Mouse (Mus musculus) ovary, postnatal 10 days (tissue): ENCODE measurements around the gene Fam13a.

ENCODE experiments used
- DNase-seq: peaks from one replicate; pipeline ENCODE4 v3.0.0; 2022; ENCODE audit warnings: low spot score

The Fam13a gene

GRCm38 (mm10) chr6:58999044-58999453 is 25.3 kb downstream of the Fam13a start:
- DNase-seq = no peak

- no peak for DNase-seq
These were observed 25.8 kb downstream of the Fam13a start for GRCm38 (mm10) chr6:58998528-58998927.

- DNase-seq = no peak
These were observed 35.2 kb downstream of the Fam13a start for GRCm38 (mm10) chr6:58989149-58989548.

- DNase-seq = no peak
These were observed 35.6 kb downstream of the Fam13a start for GRCm38 (mm10) chr6:58988706-58989105.

- DNase-seq = no peak
These were observed 37.2 kb downstream of the Fam13a start for GRCm38 (mm10) chr6:58987166-58987565.

- no peak for DNase-seq
These were observed 39.2 kb downstream of the Fam13a start for GRCm38 (mm10) chr6:58985186-58985585.

GRCm38 (mm10) chr6:58975249-58975648 is 49.1 kb downstream of the Fam13a start:
- no peak for DNase-seq

GRCm38 (mm10) chr6:58974428-58974827 is 49.9 kb downstream of the Fam13a start:
- no peak for DNase-seq

GRCm38 (mm10) chr6:58972873-58973272 is 51.5 kb downstream of the Fam13a start:
- no peak for DNase-seq

GRCm38 (mm10) chr6:58968272-58968671 is 56.1 kb downstream of the Fam13a start:
- no peak for DNase-seq

- DNase-seq = no peak
These were observed 59.1 kb downstream of the Fam13a start for GRCm38 (mm10) chr6:58965071-58965831.

- DNase-seq = no peak
These were observed 59.8 kb downstream of the Fam13a start for GRCm38 (mm10) chr6:58964565-58964964.

- no peak for DNase-seq
These were observed 60.3 kb downstream of the Fam13a start for GRCm38 (mm10) chr6:58964091-58964490.

- DNase-seq = no peak
These were observed 61.7 kb downstream of the Fam13a start for GRCm38 (mm10) chr6:58962691-58963090.

GRCm38 (mm10) chr6:58960523-58960922 is 63.8 kb downstream of the Fam13a start:
- no peak for DNase-seq

GRCm38 (mm10) chr6:58951128-58951992 is 73.0 kb downstream of the Fam13a start:
- no peak for DNase-seq

GRCm38 (mm10) chr6:58950410-58950809 is 73.9 kb downstream of the Fam13a start:
- no peak for DNase-seq

- DNase-seq = no peak
These were observed 77.5 kb downstream of the Fam13a start for GRCm38 (mm10) chr6:58946840-58947239.

GRCm38 (mm10) chr6:58946246-58946645 is 78.1 kb downstream of the Fam13a start:
- DNase-seq = no peak

GRCm38 (mm10) chr6:58943958-58944357 is 80.4 kb downstream of the Fam13a start:
- DNase-seq = no peak

- no peak for DNase-seq
These were observed 82.1 kb downstream of the Fam13a start for GRCm38 (mm10) chr6:58942276-58942675.

GRCm38 (mm10) chr6:58937726-58938125 is 86.6 kb downstream of the Fam13a start:
- DNase-seq = no peak

GRCm38 (mm10) chr6:58934144-58934543 is 90.2 kb downstream of the Fam13a start:
- DNase-seq = no peak
